Comparison of ENCODE assay signal across 8 mouse cellular contexts in the genomic region with DNA sequence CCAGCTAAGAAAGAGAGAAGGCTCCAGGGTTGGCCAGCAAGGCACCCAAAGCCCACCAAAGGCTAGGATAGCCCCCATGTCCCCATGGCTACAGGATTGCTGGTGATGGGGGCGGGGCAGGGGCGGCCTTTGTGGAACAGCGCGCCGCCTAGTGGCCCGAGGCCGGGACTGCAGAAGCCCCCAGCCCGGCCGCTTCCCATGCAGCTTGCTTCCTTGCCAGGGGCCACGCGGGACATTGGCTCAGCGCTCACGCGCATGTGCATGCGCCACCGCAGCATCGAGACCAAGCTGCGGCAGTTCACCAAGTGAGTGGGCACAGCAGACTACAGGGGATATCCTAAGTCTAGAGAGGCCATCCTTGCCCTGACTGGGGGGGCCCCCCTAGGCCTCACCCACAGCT. TPM values are rescaled to one million over a fixed set of nuclear protein-coding genes. Genes with fewer than 3 reads are reported as not detected.
A peak's percentile ranks its signal among the peaks of the same experiment; 100 is the strongest.
DNase-seq lines count a peak whose midpoint lies in the region; ATAC-seq and TF ChIP-seq lines count a peak whose summit lies in the region.

No protein-coding gene starts in this region.

- ATAC-seq in kidney, embryonic 15.5 days (replicated peaks; ENCODE audit: low FRiP score), result no peak
- ATAC-seq in midbrain, embryonic 14.5 days (ENCODE audit: low FRiP score, low TSS enrichment), result peak; percentile 49; the same call in 1 of the 2 replicates

- no peak overlapping the region for H3K9ac ChIP-seq in kidney, embryonic 15.5 days
- peak overlapping the region; percentile 5; the same call in 1 of the 2 replicates for H3K9ac ChIP-seq in ES-E14 (ENCODE audit: insufficient read depth, low read depth, low read length, poor library complexity, severe bottlenecking)
- no peak overlapping the region for H3K9ac ChIP-seq in midbrain, embryonic 14.5 days (replicated peaks; ENCODE audit: low read length)

- H3K9me3 ChIP-seq in kidney, embryonic 15.5 days (replicated peaks), result no peaks in the 10 kb centered on the region
- no peaks in the 10 kb centered on the region for H3K9me3 ChIP-seq in ES-E14 (ENCODE audit: control insufficient read depth, insufficient read depth, low read depth, low read length)
- no peaks in the 10 kb centered on the region for H3K9me3 ChIP-seq in midbrain, embryonic 14.5 days (ENCODE audit: control insufficient read depth, low read length)

- in situ Hi-C loops in ES-E14 (cut with MboI; ENCODE audit: low sequenced_read_pairs in 2 of 2, unreplicated experiment in 2 of 2), result no loop called here

- peaks cover 68% of the 10 kb centered on the region for H3K36me3 ChIP-seq in kidney, embryonic 15.5 days
- H3K36me3 ChIP-seq in ES-E14 (ENCODE audit: control insufficient read depth, insufficient read depth, low read length, poor library complexity, severe bottlenecking), result peaks cover 17% of the 10 kb centered on the region; the same call in 1 of the 2 replicates
- H3K36me3 ChIP-seq in midbrain, embryonic 14.5 days (ENCODE audit: control insufficient read depth, insufficient read depth, low read length), result peaks cover 59% of the 10 kb centered on the region

- peak; percentile 63 for DNase-seq in kidney, adult 18-20 months
- peak; percentile 50 for DNase-seq in ES-E14 (ENCODE audit: low read depth, low spot score)
- peak; percentile 84 to 95 for DNase-seq in cerebellum, postnatal 4 days (ENCODE audit: low spot score in 2 of 2)
- DNase-seq in gastrocnemius, postnatal 4 days (ENCODE audit: low spot score in 2 of 2), result peak; percentile 69 to 79
- peak; percentile 66 to 78 for DNase-seq in layer of hippocampus, postnatal 14 days (ENCODE audit: low spot score in 2 of 2)
- peak; percentile 87 for DNase-seq in midbrain, embryonic 14.5 days
- DNase-seq in thymus, postnatal 4 days, result peak; percentile 89

- peaks cover 53% of the 10 kb centered on the region for H3K4me1 ChIP-seq in kidney, embryonic 15.5 days
- peaks cover 0 to 3% of the 10 kb centered on the region in 2 experiments; a peak in 1 of 4 replicates for H3K4me1 ChIP-seq in ES-E14 (ENCODE audit: control insufficient read depth in 2 of 2, insufficient read depth in 2 of 2, low read length in 2 of 2, poor library complexity in 1 of 2)
- peaks cover 35% of the 10 kb centered on the region; the same call in 1 of the 2 replicates for H3K4me1 ChIP-seq in midbrain, embryonic 14.5 days (ENCODE audit: control insufficient read depth, insufficient read depth, low read length)

- no peak overlapping the region for H3K27ac ChIP-seq in kidney, embryonic 15.5 days
- H3K27ac ChIP-seq in ES-E14 (ENCODE audit: insufficient read depth, low read depth, low read length, poor library complexity, severe bottlenecking), result no peak overlapping the region
- H3K27ac ChIP-seq in midbrain, embryonic 14.5 days (replicated peaks; ENCODE audit: low read depth, low read length), result no peak overlapping the region

- no peak overlapping the region for H3K4me2 ChIP-seq in kidney, embryonic 15.5 days
- no peak overlapping the region for H3K4me2 ChIP-seq in midbrain, embryonic 14.5 days (ENCODE audit: low read length)

- 7% methylated on average over 18 of the region's 18 CpGs for WGBS in kidney, embryonic 15.5 days
- 10% methylated on average over 18 of the region's 18 CpGs for WGBS in midbrain, embryonic 14.5 days

- no peaks in the 10 kb centered on the region for H3K27me3 ChIP-seq in kidney, embryonic 15.5 days
- no peaks in the 10 kb centered on the region for H3K27me3 ChIP-seq in midbrain, embryonic 14.5 days (ENCODE audit: control insufficient read depth, insufficient read depth, low read length)

- no peak overlapping the region for H3K4me3 ChIP-seq in kidney, embryonic 15.5 days (replicated peaks)
- peak overlapping the region; percentile 34 to 40; a peak in 3 of 4 replicates for H3K4me3 ChIP-seq in ES-E14 (ENCODE audit: insufficient read depth in 1 of 2, low read depth in 1 of 2, low read length in 2 of 2, poor library complexity in 1 of 2, severe bottlenecking in 1 of 2)
- no peak overlapping the region for H3K4me3 ChIP-seq in midbrain, embryonic 14.5 days (replicated peaks; ENCODE audit: low read depth, low read length)

TF ChIP-seq in ES-E14, 5 proteins besides CTCF, POLR2A, EP300 and RAD21:
- TF ChIP-seq ZC3H11A (IDR thresholded peaks at IDR 0.05; ENCODE audit: borderline replicate concordance, low read depth, low read length) (peak; percentile 27; the same call in 1 of the 2 replicates), ZNF384 (IDR thresholded peaks at IDR 0.05; ENCODE audit: low read depth, low read length) (no peak)
TF ChIP-seq in ES-E14: peak in this region for 1.

RNA-seq across cellular contexts. Expression of gene Mtss1l, which starts 5.6 kb away (rescaled TPM):
- polyA plus RNA-seq in kidney, embryonic 15.5 days (2015; fragmentation: Nextera tagmentation; extraction: Ambion mirVana), result 8.3 and 8.4 TPM in 2 replicates
- 3.0 and 3.6 TPM in 2 replicates for total RNA-seq in ES-E14 (2012; rRNA removed)
- 10 to 100 TPM; 73.8 to 79.3 TPM for total RNA-seq in gastrocnemius, postnatal 4 days (2021)
- total RNA-seq in layer of hippocampus, postnatal 14 days (2021), result 100 to 1,000 TPM; 220 to 233 TPM
- polyA plus RNA-seq in midbrain, embryonic 14.5 days (2014; fragmentation: Nextera tagmentation; extraction: Ambion mirVana), result 27.5 and 31.4 TPM in 2 replicates

Comparison
In these comparisons a context has a peak if more than half of its experiments do, and no peak if none do; other contexts are left out.
1. H3K4me3 ChIP-seq: peak in ES-E14 (2 of 2); none in kidney, embryonic 15.5 days (single experiment) and midbrain, embryonic 14.5 days (single experiment).
2. RNA of gene Mtss1l, which starts 5.6 kb away (total RNA-seq): 220 to 233 TPM in layer of hippocampus, postnatal 14 days and 73.8 to 79.3 TPM in gastrocnemius, postnatal 4 days; 3.0 to 3.6 TPM in ES-E14; every median in the first group is over 10 times any median in the second.
3. Peak in every context shown above with its lines, with median percentiles within 50 percentile points of each other: DNase-seq.